Mouse (Mus musculus) lung, embryonic 16.5 days (tissue): ENCODE data around the gene Mical2. TPM values are rescaled to one million over a fixed set of nuclear protein-coding genes. Genes with fewer than 3 reads are reported as not detected.

Experiments used
- ATAC-seq: fragments of 200-750 bp; cut with Nextera tagmentation; 2 replicates; pipeline ENCODE4 v1.8.0; 2017; ENCODE audit warnings: low read depth, mild to moderate bottlenecking, moderate library complexity
- H3K27ac ChIP-seq: fragments of 300-500 bp; sonication (generic); 2 replicates; pipeline ENCODE4 v1.5.1; 2014; ENCODE audit warnings: mild to moderate bottlenecking, control low read depth, low read length
- H3K27me3 ChIP-seq: fragments of 300-500 bp; sonication (generic); 2 replicates; pipeline ENCODE4 v1.6.1; 2014; ENCODE audit warnings: low read depth, low read length, mixed read lengths; ENCODE audit not compliant: control insufficient read depth, insufficient read depth
- H3K36me3 ChIP-seq: fragments of 300-500 bp; sonication (generic); 2 replicates; pipeline ENCODE4 v1.6.1; 2014; ENCODE audit warnings: low read length; ENCODE audit not compliant: control insufficient read depth, insufficient read depth
- H3K4me1 ChIP-seq: fragments of 300-500 bp; sonication (generic); replicated peaks from 2 replicates; pipeline ENCODE4 v1.6.1; 2014; ENCODE audit warnings: low read length, mixed read lengths; ENCODE audit not compliant: control insufficient read depth, insufficient read depth
- H3K4me2 ChIP-seq: fragments of 300-500 bp; sonication (generic); 2 replicates; pipeline ENCODE4 v1.6.1; 2014; ENCODE audit warnings: low read depth, low read length, control low read depth
- H3K4me3 ChIP-seq: fragments of 300-500 bp; sonication (generic); 2 replicates; pipeline ENCODE4 v1.5.1; 2014; ENCODE audit warnings: mild to moderate bottlenecking, low read length, control low read depth
- H3K9ac ChIP-seq: fragments of 300-500 bp; sonication (generic); 2 replicates; pipeline ENCODE4 v1.6.1; 2014; ENCODE audit warnings: low read length, control low read depth
- H3K9me3 ChIP-seq: fragments of 300-500 bp; sonication (generic); 2 replicates; pipeline ENCODE4 v1.6.1; 2016; ENCODE audit warnings: low read length; ENCODE audit not compliant: control insufficient read depth
- WGBS: fragments of 180-500 bp; shearing (Covaris S2); extraction: QIAGEN DNeasy Blood & Tissue Kit; methylation state at CpG from one replicate; pipeline ENCODE4 v1.1.7; 2014; 5-methylcytosine and 5-hydroxymethylcytosine counted together
- polyA plus RNA-seq: library from polyadenylated mRNA; unstranded; fragments of >200 nt; fragmentation: Nextera tagmentation; extraction: Ambion mirVana; gene quantifications from 2 replicates; pipeline ENCODE4 v1.2.1, GENCODE M21; 2015

Mical2 gene
- 27.3 and 27.6 TPM in 2 replicates for polyA plus RNA-seq

- under 1% methylated on average over 53 of the region's 53 CpGs for WGBS
- ATAC-seq, result peak; percentile 98
- Histone ChIP-seq H3K4me3 (peak within 1 kb of the TSS; percentile 61), H3K9me3 (no peaks in the 10 kb centered on the region), H3K27ac (peak within 1 kb of the TSS; percentile 62), H3K4me1 (peaks cover 13% of the 10 kb centered on the region), H3K36me3 (no peaks in the 10 kb centered on the region), H3K4me2 (peak within 1 kb of the TSS; percentile 83), H3K9ac (peak within 1 kb of the TSS; percentile 75), H3K27me3 (no peaks in the 10 kb centered on the region)
These were observed at the start of gene Mical2 for GRCm38 (mm10) chr7:112225615-112226262. Mical2 (plus strand) TSS chr7:112225856.

GRCm38 (mm10) chr7:112176627-112177026, 49.0 kb upstream of the Mical2 start:
- Histone ChIP-seq H3K4me3 (no peak overlapping the region), H3K4me2 (no peak overlapping the region), H3K4me1 (no peaks in the 10 kb centered on the region; the same call in 1 of the 2 replicates), H3K27me3 (no peaks in the 10 kb centered on the region), H3K9ac (no peak overlapping the region), H3K9me3 (no peaks in the 10 kb centered on the region), H3K36me3 (no peaks in the 10 kb centered on the region), H3K27ac (no peak overlapping the region)
- WGBS, result 72% methylated on average over 2 of the region's 2 CpGs
- ATAC-seq, result no peak

GRCm38 (mm10) chr7:112180235-112180705, 45.4 kb upstream of the Mical2 start:
- H3K4me1 ChIP-seq, result peaks cover 3% of the 10 kb centered on the region
- no peak overlapping the region for H3K9ac ChIP-seq

GRCm38 (mm10) chr7:112183258-112183841, 42.3 kb upstream of the Mical2 start:
- no peaks in the 10 kb centered on the region for H3K27me3 ChIP-seq
- H3K36me3 ChIP-seq, result no peaks in the 10 kb centered on the region
- peaks cover 6% of the 10 kb centered on the region for H3K4me1 ChIP-seq
- no peak overlapping the region for H3K27ac ChIP-seq
- H3K9me3 ChIP-seq, result no peaks in the 10 kb centered on the region
- H3K4me2 ChIP-seq, result no peak overlapping the region
- ATAC-seq, result peak; percentile 39; the same call in 1 of the 2 replicates
- no peak overlapping the region for H3K4me3 ChIP-seq
- H3K9ac ChIP-seq, result no peak overlapping the region
- 27% methylated on average over 5 of the region's 5 CpGs for WGBS

More at GRCm38 (mm10) chr7:112180235-112180705, 45.4 kb upstream of the Mical2 start:
- 6% methylated on average over 7 of the region's 10 CpGs for WGBS
- Histone ChIP-seq H3K4me2 (peak overlapping the region; percentile 38), H3K9me3 (no peaks in the 10 kb centered on the region), H3K36me3 (no peaks in the 10 kb centered on the region), H3K27ac (no peak overlapping the region), H3K4me3 (no peak overlapping the region), H3K27me3 (no peaks in the 10 kb centered on the region)
- ATAC-seq, result peak; percentile 87

- H3K4me1 ChIP-seq, result peaks cover 12% of the 10 kb centered on the region
- H3K36me3 ChIP-seq, result no peaks in the 10 kb centered on the region
- H3K4me3 ChIP-seq, result no peak overlapping the region
- H3K27me3 ChIP-seq, result no peaks in the 10 kb centered on the region
- H3K9me3 ChIP-seq, result no peaks in the 10 kb centered on the region
- H3K27ac ChIP-seq, result no peak overlapping the region
- no peak for ATAC-seq
- H3K9ac ChIP-seq, result no peak overlapping the region
- WGBS, result 67% methylated on average over 6 of the region's 6 CpGs
- no peak overlapping the region for H3K4me2 ChIP-seq
These were observed 41.0 kb upstream of the Mical2 start for GRCm38 (mm10) chr7:112184519-112185225.

- Histone ChIP-seq H3K27ac (no peak overlapping the region), H3K4me3 (no peak overlapping the region), H3K9me3 (no peaks in the 10 kb centered on the region), H3K4me2 (no peak overlapping the region), H3K4me1 (peaks cover 13% of the 10 kb centered on the region), H3K27me3 (no peaks in the 10 kb centered on the region), H3K9ac (no peak overlapping the region), H3K36me3 (no peaks in the 10 kb centered on the region)
- ATAC-seq, result no peak
- WGBS, result 40% methylated on average over 9 of the region's 9 CpGs
These were observed 40.4 kb upstream of the Mical2 start for GRCm38 (mm10) chr7:112185226-112185745.

- Histone ChIP-seq H3K4me1 (peaks cover 13% of the 10 kb centered on the region), H3K9ac (no peak overlapping the region), H3K27me3 (no peaks in the 10 kb centered on the region), H3K36me3 (no peaks in the 10 kb centered on the region), H3K27ac (no peak overlapping the region), H3K9me3 (no peaks in the 10 kb centered on the region), H3K4me2 (no peak overlapping the region), H3K4me3 (no peak overlapping the region)
- no peak for ATAC-seq
- 84% methylated on average over 7 of the region's 7 CpGs for WGBS
These were observed 38.8 kb upstream of the Mical2 start for GRCm38 (mm10) chr7:112186871-112187270.

- H3K27ac ChIP-seq, result no peak overlapping the region
- ATAC-seq, result peak; percentile 39; the same call in 1 of the 2 replicates
- no peak overlapping the region for H3K4me3 ChIP-seq
- H3K27me3 ChIP-seq, result no peaks in the 10 kb centered on the region
- no peak overlapping the region for H3K9ac ChIP-seq
- H3K9me3 ChIP-seq, result no peaks in the 10 kb centered on the region
- 45% methylated on average over 13 of the region's 13 CpGs for WGBS
- no peaks in the 10 kb centered on the region for H3K36me3 ChIP-seq
- H3K4me1 ChIP-seq, result peaks cover 16% of the 10 kb centered on the region
- no peak overlapping the region for H3K4me2 ChIP-seq
These were observed 37.9 kb upstream of the Mical2 start for GRCm38 (mm10) chr7:112187536-112188459.
